Mouse (Mus musculus) megakaryocyte, embryonic 14.5 days (primary cell): ENCODE data around the gene Sema6b.

Source experiments
- FLI1 ChIP-seq: IDR thresholded peaks from 2 replicates; pipeline ENCODE4 v1.6.1; 2012; ENCODE audit warnings: low read length, inconsistent platforms, mixed read lengths
- GATA1 ChIP-seq: IDR thresholded peaks from 3 replicates; pipeline ENCODE4 v1.6.1; 2012; ENCODE audit warnings: mixed read lengths, low read length, inconsistent platforms, borderline replicate concordance

DNA sequence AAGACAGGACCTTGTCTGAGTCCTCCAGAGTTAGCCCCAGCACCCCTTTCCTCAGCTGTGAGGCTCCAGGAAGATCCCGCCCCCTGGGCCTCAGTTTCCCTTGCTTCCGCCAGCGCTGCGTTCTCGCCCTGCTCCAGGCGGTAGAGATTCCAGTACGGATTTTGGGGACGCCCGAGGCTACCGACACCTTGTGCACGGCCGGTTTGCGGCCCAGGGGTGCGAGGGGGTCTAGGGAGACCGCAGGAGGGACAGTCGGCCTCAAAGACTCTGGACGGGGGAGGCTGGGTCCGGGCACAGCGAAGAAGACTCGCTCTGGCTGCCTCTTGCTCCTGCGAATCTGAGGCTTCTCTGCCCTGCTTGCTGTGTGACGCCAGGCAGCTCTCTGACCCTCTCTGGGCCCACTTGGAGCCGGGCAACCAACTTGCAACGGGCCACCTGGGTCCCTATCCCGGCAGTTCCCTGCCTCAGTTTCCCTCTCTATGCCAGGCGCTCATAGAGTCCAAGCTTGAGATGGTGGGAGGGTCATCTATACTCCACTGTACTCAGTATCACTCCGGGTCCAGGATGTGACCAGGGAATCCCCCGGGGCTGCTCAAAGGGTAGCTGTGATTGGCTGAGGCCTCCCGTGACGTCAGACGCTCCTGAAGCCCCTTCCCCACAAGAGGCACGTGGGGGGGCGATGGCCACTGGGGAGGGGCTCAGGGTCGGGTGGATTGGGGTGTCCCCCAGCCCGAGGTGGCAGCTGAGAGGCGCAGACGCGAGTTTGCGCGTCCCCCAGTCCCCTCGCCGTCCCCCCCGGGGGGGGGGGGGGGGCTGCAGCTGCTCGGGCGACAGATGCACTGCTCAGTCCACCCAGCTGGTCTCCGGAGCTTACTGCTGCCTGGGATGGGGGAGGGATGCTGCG is 1.8 kb upstream of the Sema6b start:
- TF ChIP-seq GATA1 (no peak), FLI1 (no peak)
